Mouse (Mus musculus): ENCODE results near the gene Spice1. TPM values are rescaled to one million over a fixed set of nuclear protein-coding genes. Genes with fewer than 3 reads are reported as not detected.

Gene Spice1
- total RNA-seq (2021) (1 to 10 TPM; 9.3 to 10.0 TPM), polyA plus RNA-seq (2012; rRNA removed) (4.5 and 6.5 TPM in 2 replicates)
- long read RNA-seq, full-length matches to known transcripts: 3 of 7 reads
- long read RNA-seq, partial matches to known transcripts: 3 of 7 reads
- long read RNA-seq, other reads (novel, unspliced or antisense): 1 of 7 reads

GRCm38 (mm10) chr16:44347071-44347901 is at the start of gene Spice1:
Gene Spice1 (plus strand): TSS chr16:44347121.
- peaks cover 10% of the 10 kb centered on the region; the same call in 1 of the 2 replicates for H3K36me3 ChIP-seq (ENCODE audit: control insufficient read depth, insufficient read depth, low read length)
- H3K79me2 ChIP-seq (replicated peaks; ENCODE audit: control insufficient read depth, insufficient read depth, low read length): no peaks in the 10 kb centered on the region; the same call in 1 of the 2 replicates
- peaks cover 4% of the 10 kb centered on the region for H3K4me1 ChIP-seq (ENCODE audit: control insufficient read depth, insufficient read depth, low read length)
- H3K27ac ChIP-seq: peak within 1 kb of the TSS; percentile 86
- peak within 1 kb of the TSS; percentile 78 for H3K9ac ChIP-seq (ENCODE audit: low read depth, low read length)
- peak; percentile 96 to 97 for DNase-seq
- H3K4me3 ChIP-seq: peak within 1 kb of the TSS; percentile 72
- no peaks in the 10 kb centered on the region for H3K27me3 ChIP-seq (ENCODE audit: control insufficient read depth, insufficient read depth, low read length)
- TF ChIP-seq POLR2A (IDR thresholded peaks at IDR 0.05; ENCODE audit: insufficient read depth, low read depth, low read length) (peak; percentile 69), EP300 (IDR thresholded peaks at IDR 0.05; ENCODE audit: insufficient read depth, low read depth, low read length) (0 out of 2 replicates have a peak, but pooled peaks have one; percentile 22), CTCF (IDR thresholded peaks at IDR 0.05) (peak; percentile 79)
- intact Hi-C loops (cut with DNase I): loop anchor here (5.0 kb wide), 1 partner anchor 45 kb away; no protein-coding TSS in a partner anchor
- WGBS: under 1% methylated on average over 67 of the region's 67 CpGs

GRCm38 (mm10) chr16:44299438-44300093 is 47.4 kb upstream of the Spice1 start:
- Histone ChIP-seq H3K4me1 (ENCODE audit: control insufficient read depth, insufficient read depth, low read length) (no peaks in the 10 kb centered on the region), H3K4me3 (no peak overlapping the region), H3K27me3 (ENCODE audit: control insufficient read depth, insufficient read depth, low read length) (no peaks in the 10 kb centered on the region), H3K36me3 (ENCODE audit: control insufficient read depth, insufficient read depth, low read length) (no peaks in the 10 kb centered on the region), H3K79me2 (replicated peaks; ENCODE audit: control insufficient read depth, insufficient read depth, low read length) (no peaks in the 10 kb centered on the region), H3K27ac (no peak overlapping the region), H3K9ac (ENCODE audit: low read depth, low read length) (no peak overlapping the region)
- DNase-seq: no peak
- 75% methylated on average over 20 of the region's 20 CpGs for WGBS
- TF ChIP-seq CTCF (IDR thresholded peaks at IDR 0.05) (peak; percentile 91), POLR2A (IDR thresholded peaks at IDR 0.05; ENCODE audit: insufficient read depth, low read depth, low read length) (no peak)
- intact Hi-C loops (cut with DNase I): loop anchor here (1.0 to 5.0 kb wide), 2 partner anchors 48 to 63 kb away; partner anchors contain the start of gene Spice1

GRCm38 (mm10) chr16:44302126-44302892 is 44.6 kb upstream of the Spice1 start:
- no peak for DNase-seq
- no peaks in the 10 kb centered on the region for H3K27me3 ChIP-seq (ENCODE audit: control insufficient read depth, insufficient read depth, low read length)
- no peak overlapping the region for H3K27ac ChIP-seq
- no peak overlapping the region for H3K9ac ChIP-seq (ENCODE audit: low read depth, low read length)
- intact Hi-C loops (cut with DNase I): loop anchor here (5.0 kb wide), 1 partner anchor 45 kb away; the partner anchor contains the start of gene Spice1
- H3K36me3 ChIP-seq (ENCODE audit: control insufficient read depth, insufficient read depth, low read length): no peaks in the 10 kb centered on the region
- TF ChIP-seq EP300 (IDR thresholded peaks at IDR 0.05; ENCODE audit: insufficient read depth, low read depth, low read length): no peak
- no peak for TF ChIP-seq POLR2A (IDR thresholded peaks at IDR 0.05; ENCODE audit: insufficient read depth, low read depth, low read length)
- no peak for TF ChIP-seq CTCF (IDR thresholded peaks at IDR 0.05)
- H3K79me2 ChIP-seq (replicated peaks; ENCODE audit: control insufficient read depth, insufficient read depth, low read length): no peaks in the 10 kb centered on the region
- WGBS: 29% methylated on average over 10 of the region's 10 CpGs
- no peak overlapping the region for H3K4me3 ChIP-seq
- no peaks in the 10 kb centered on the region for H3K4me1 ChIP-seq (ENCODE audit: control insufficient read depth, insufficient read depth, low read length)

GRCm38 (mm10) chr16:44303822-44304221 is 43.1 kb upstream of the Spice1 start:
- WGBS: 69% methylated on average over 2 of the region's 2 CpGs
- H3K27ac ChIP-seq: no peak overlapping the region
- H3K36me3 ChIP-seq (ENCODE audit: control insufficient read depth, insufficient read depth, low read length): no peaks in the 10 kb centered on the region
- TF ChIP-seq CTCF (IDR thresholded peaks at IDR 0.05): no peak
- no peak for TF ChIP-seq POLR2A (IDR thresholded peaks at IDR 0.05; ENCODE audit: insufficient read depth, low read depth, low read length)
- no peak for TF ChIP-seq EP300 (IDR thresholded peaks at IDR 0.05; ENCODE audit: insufficient read depth, low read depth, low read length)
- no peaks in the 10 kb centered on the region for H3K27me3 ChIP-seq (ENCODE audit: control insufficient read depth, insufficient read depth, low read length)
- no peaks in the 10 kb centered on the region for H3K79me2 ChIP-seq (replicated peaks; ENCODE audit: control insufficient read depth, insufficient read depth, low read length)
- no peak overlapping the region for H3K9ac ChIP-seq (ENCODE audit: low read depth, low read length)
- DNase-seq: no peak
- no peaks in the 10 kb centered on the region for H3K4me1 ChIP-seq (ENCODE audit: control insufficient read depth, insufficient read depth, low read length)
- intact Hi-C loops (cut with DNase I): loop anchor here (5.0 kb wide), 1 partner anchor 43 kb away; the partner anchor contains the start of gene Spice1
- H3K4me3 ChIP-seq: no peak overlapping the region

GRCm38 (mm10) chr16:44305606-44306005 is 41.3 kb upstream of the Spice1 start:
- DNase-seq: no peak
- no peak overlapping the region for H3K27ac ChIP-seq
- H3K36me3 ChIP-seq (ENCODE audit: control insufficient read depth, insufficient read depth, low read length): no peaks in the 10 kb centered on the region
- TF ChIP-seq POLR2A (IDR thresholded peaks at IDR 0.05; ENCODE audit: insufficient read depth, low read depth, low read length) (no peak), CTCF (IDR thresholded peaks at IDR 0.05) (no peak), EP300 (IDR thresholded peaks at IDR 0.05; ENCODE audit: insufficient read depth, low read depth, low read length) (no peak)
- H3K9ac ChIP-seq (ENCODE audit: low read depth, low read length): no peak overlapping the region
- no peaks in the 10 kb centered on the region for H3K79me2 ChIP-seq (replicated peaks; ENCODE audit: control insufficient read depth, insufficient read depth, low read length)
- intact Hi-C loops (cut with DNase I): no loop called here
- 51% methylated on average over 3 of the region's 3 CpGs for WGBS
- no peaks in the 10 kb centered on the region for H3K4me1 ChIP-seq (ENCODE audit: control insufficient read depth, insufficient read depth, low read length)
- H3K4me3 ChIP-seq: no peak overlapping the region
- no peaks in the 10 kb centered on the region for H3K27me3 ChIP-seq (ENCODE audit: control insufficient read depth, insufficient read depth, low read length)
